Mouse (Mus musculus) testis, adult 2 months (tissue): ENCODE data around the gene Cux1. TPM values are rescaled to one million over a fixed set of nuclear protein-coding genes. Genes with fewer than 3 reads are reported as not detected.

Experiments used
- H3K27ac ChIP-seq: fragments of 200-500 bp; 2 replicates; pipeline ENCODE4 v1.5.1; 2012; ENCODE audit warnings: low read depth, low read length; ENCODE audit not compliant: control insufficient read depth, insufficient read depth
- H3K27me3 ChIP-seq: fragments of 200-500 bp; 2 replicates; pipeline ENCODE4 v1.6.1; 2012; ENCODE audit warnings: mild to moderate bottlenecking, low read length, moderate library complexity; ENCODE audit not compliant: control insufficient read depth, insufficient read depth
- H3K36me3 ChIP-seq: fragments of 200-500 bp; 2 replicates; pipeline ENCODE4 v1.6.1; 2012; ENCODE audit warnings: mild to moderate bottlenecking, low read length; ENCODE audit not compliant: control insufficient read depth, insufficient read depth
- H3K4me1 ChIP-seq: fragments of 200-500 bp; 2 replicates; pipeline ENCODE4 v1.6.1; 2012; ENCODE audit warnings: low read length; ENCODE audit not compliant: control insufficient read depth, insufficient read depth
- H3K4me3 ChIP-seq: fragments of 200-500 bp; 2 replicates; pipeline ENCODE4 v1.5.1; 2012; ENCODE audit warnings: low read depth, mild to moderate bottlenecking, low read length, moderate library complexity, mixed read lengths; ENCODE audit not compliant: control insufficient read depth
- CTCF ChIP-seq: fragments of 200-500 bp; IDR thresholded peaks from 2 replicates; pipeline ENCODE4 v1.5.1; 2012; ENCODE audit warnings: low read depth, mild to moderate bottlenecking, inconsistent platforms, low read length, moderate library complexity; ENCODE audit not compliant: control insufficient read depth, insufficient read depth, insufficient replicate concordance
- POLR2A ChIP-seq: fragments of 200-500 bp; IDR thresholded peaks from 2 replicates; pipeline ENCODE4 v1.6.1; 2012; ENCODE audit warnings: low read depth, mild to moderate bottlenecking, inconsistent platforms, low read length, moderate library complexity; ENCODE audit not compliant: control insufficient read depth
- polyA plus RNA-seq: library from polyadenylated mRNA; depleted of rRNA; stranded (reverse); fragments of >200 nt; gene quantifications from 2 replicates; pipeline ENCODE4 v1.2.3, GENCODE M21; 2012

Cux1 gene
- polyA plus RNA-seq, 1 experiment, result 88.7 TPM

DNA sequence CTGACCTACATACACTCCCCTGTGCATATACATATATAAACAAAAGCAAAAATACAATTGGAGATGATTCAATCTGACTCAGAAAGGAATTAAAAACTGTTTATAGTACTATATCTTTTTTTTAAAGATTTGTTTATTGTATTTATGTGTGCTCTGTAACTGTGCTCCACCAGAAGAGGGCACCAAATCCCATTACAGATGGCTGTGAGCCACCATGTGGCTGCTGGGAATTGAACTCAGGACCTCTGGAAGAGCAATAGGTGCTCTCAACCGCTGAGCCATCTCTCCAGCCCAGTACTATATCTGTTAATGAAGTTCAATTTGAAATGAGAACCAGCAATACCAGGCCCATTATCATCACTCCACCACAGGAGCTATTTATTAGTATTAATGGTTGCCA lies 187.9 kb downstream of the Cux1 start:
- Histone ChIP-seq H3K27me3 (no peaks in the 10 kb centered on the region), H3K27ac (no peak overlapping the region), H3K4me3 (no peak overlapping the region), H3K36me3 (no peaks in the 10 kb centered on the region), H3K4me1 (no peaks in the 10 kb centered on the region)
- TF ChIP-seq CTCF (no peak), POLR2A (no peak)

GRCm38 (mm10) chr5:136377101-136377500 lies 190.2 kb downstream of the Cux1 start:
- no peak for TF ChIP-seq POLR2A
- TF ChIP-seq CTCF, result no peak

GRCm38 (mm10) chr5:136375350-136375749 lies 191.9 kb downstream of the Cux1 start:
- H3K36me3 ChIP-seq, result no peaks in the 10 kb centered on the region
- H3K4me3 ChIP-seq, result no peak overlapping the region
- H3K4me1 ChIP-seq, result no peaks in the 10 kb centered on the region
- no peak overlapping the region for H3K27ac ChIP-seq
- no peaks in the 10 kb centered on the region for H3K27me3 ChIP-seq
- no peak for TF ChIP-seq POLR2A
- no peak for TF ChIP-seq CTCF

More at GRCm38 (mm10) chr5:136377101-136377500, 190.2 kb downstream of the Cux1 start:
- no peaks in the 10 kb centered on the region for H3K27me3 ChIP-seq
- H3K4me1 ChIP-seq, result no peaks in the 10 kb centered on the region
- no peak overlapping the region for H3K4me3 ChIP-seq
- no peak overlapping the region for H3K27ac ChIP-seq
- no peaks in the 10 kb centered on the region for H3K36me3 ChIP-seq

- peaks cover 1% of the 10 kb centered on the region; the same call in 1 of the 2 replicates for H3K36me3 ChIP-seq
- TF ChIP-seq POLR2A (no peak), CTCF (no peak)
- no peaks in the 10 kb centered on the region for H3K4me1 ChIP-seq
- H3K27ac ChIP-seq, result no peak overlapping the region
- H3K27me3 ChIP-seq, result no peaks in the 10 kb centered on the region
- no peak overlapping the region for H3K4me3 ChIP-seq
Observed at GRCm38 (mm10) chr5:136372276-136372675, 195.0 kb downstream of the Cux1 start.

GRCm38 (mm10) chr5:136363421-136363820 lies 203.9 kb downstream of the Cux1 start:
- Histone ChIP-seq H3K36me3 (no peaks in the 10 kb centered on the region), H3K4me1 (no peaks in the 10 kb centered on the region), H3K4me3 (no peak overlapping the region), H3K27me3 (no peaks in the 10 kb centered on the region), H3K27ac (no peak overlapping the region)
- TF ChIP-seq POLR2A (no peak), CTCF (no peak)

- Histone ChIP-seq H3K27me3 (no peaks in the 10 kb centered on the region), H3K27ac (no peak overlapping the region), H3K36me3 (no peaks in the 10 kb centered on the region), H3K4me1 (no peaks in the 10 kb centered on the region), H3K4me3 (no peak overlapping the region)
- TF ChIP-seq POLR2A, result no peak
Observed at GRCm38 (mm10) chr5:136362473-136363230, 204.6 kb downstream of the Cux1 start.

GRCm38 (mm10) chr5:136362021-136362420 lies 205.3 kb downstream of the Cux1 start:
- TF ChIP-seq POLR2A, result no peak
- no peak for TF ChIP-seq CTCF
- Histone ChIP-seq H3K27me3 (no peaks in the 10 kb centered on the region), H3K4me3 (no peak overlapping the region), H3K27ac (no peak overlapping the region), H3K36me3 (no peaks in the 10 kb centered on the region), H3K4me1 (no peaks in the 10 kb centered on the region)

GRCm38 (mm10) chr5:136357227-136357626 lies 210.1 kb downstream of the Cux1 start:
- Histone ChIP-seq H3K27ac (no peak overlapping the region), H3K4me1 (no peaks in the 10 kb centered on the region), H3K36me3 (no peaks in the 10 kb centered on the region), H3K27me3 (no peaks in the 10 kb centered on the region), H3K4me3 (no peak overlapping the region)
- no peak for TF ChIP-seq CTCF
